Mouse (Mus musculus) myocyte (in vitro differentiated cells): ENCODE data around the gene Zfp362. TPM values are rescaled to one million over a fixed set of nuclear protein-coding genes. Genes with fewer than 3 reads are reported as not detected.
A peak's percentile ranks its signal among the peaks of the same experiment; 100 is the strongest.

Experiments
- H3K27me3 ChIP-seq: one replicate; pipeline ENCODE4 v1.6.1; 2011; ENCODE audit not compliant: control insufficient read depth, insufficient read depth, insufficient read length
- H3K36me3 ChIP-seq: one replicate; pipeline ENCODE4 v1.6.1; 2011; ENCODE audit not compliant: control insufficient read depth, insufficient read depth
- H3K4me2 ChIP-seq: one replicate; pipeline ENCODE4 v1.6.1; 2011; ENCODE audit warnings: low read depth, control low read depth
- H3K4me3 ChIP-seq: one replicate; pipeline ENCODE4 v1.5.1; 2011; ENCODE audit warnings: mild to moderate bottlenecking, control low read depth, moderate library complexity
- H3K79me2 ChIP-seq: one replicate; pipeline ENCODE4 v1.6.1; 2011; ENCODE audit not compliant: control insufficient read depth, insufficient read depth
- H3ac ChIP-seq: one replicate; pipeline ENCODE4 v1.6.1; 2011; ENCODE audit not compliant: control insufficient read depth, insufficient read length
- CEBPB ChIP-seq: IDR thresholded peaks from 2 replicates; pipeline ENCODE4 v1.6.1; 2011; ENCODE audit warnings: mild to moderate bottlenecking, moderate library complexity; ENCODE audit not compliant: poor library complexity, insufficient read depth, severe bottlenecking
- E2F4 ChIP-seq: IDR thresholded peaks from one replicate; pipeline ENCODE4 v1.6.1; 2011; ENCODE audit warnings: mild to moderate bottlenecking, control low read depth, moderate library complexity; ENCODE audit not compliant: insufficient read depth
- MAX ChIP-seq: IDR thresholded peaks from one replicate; pipeline ENCODE4 v1.6.1; 2011; ENCODE audit warnings: low read depth, mild to moderate bottlenecking, control low read depth
- MYOD1 ChIP-seq, 3 experiments: IDR thresholded peaks; one replicate each; pipeline ENCODE4 v1.6.1; 2011; ENCODE audit warnings: control low read depth in 2 of 3, low read depth in 2 of 3, mild to moderate bottlenecking in 2 of 3, moderate library complexity in 1 of 3; ENCODE audit not compliant: insufficient read length in 2 of 3, control insufficient read depth in 1 of 3
- MYOG ChIP-seq, 3 experiments: IDR thresholded peaks; one replicate each; pipeline ENCODE4 v1.6.1; 2011; ENCODE audit warnings: control low read depth in 2 of 3, low read depth in 2 of 3, mild to moderate bottlenecking in 2 of 3; ENCODE audit not compliant: insufficient read length in 2 of 3, control insufficient read depth in 1 of 3, insufficient read depth in 1 of 3
- POLR2A ChIP-seq: IDR thresholded peaks from one replicate; pipeline ENCODE4 v1.6.1; 2011; ENCODE audit warnings: low read depth, mild to moderate bottlenecking, control low read depth, moderate library complexity; ENCODE audit not compliant: insufficient read length
- POLR2AphosphoS2 ChIP-seq: IDR thresholded peaks from one replicate; pipeline ENCODE4 v1.6.1; 2011; ENCODE audit warnings: low read depth, control low read depth; ENCODE audit not compliant: insufficient read length
- REST ChIP-seq: IDR thresholded peaks from one replicate; pipeline ENCODE4 v1.6.1; 2011; ENCODE audit warnings: mild to moderate bottlenecking, control low read depth, moderate library complexity; ENCODE audit not compliant: insufficient read depth, insufficient read length
- SRF ChIP-seq: IDR thresholded peaks from one replicate; pipeline ENCODE4 v1.6.1; 2011; ENCODE audit warnings: low read depth; ENCODE audit not compliant: control insufficient read depth, insufficient read length
- TCF12 ChIP-seq: IDR thresholded peaks from one replicate; pipeline ENCODE4 v1.6.1; 2011; ENCODE audit warnings: mild to moderate bottlenecking, control low read depth; ENCODE audit not compliant: poor library complexity, insufficient read depth, severe bottlenecking
- TCF3 ChIP-seq: IDR thresholded peaks from one replicate; pipeline ENCODE4 v1.6.1; 2011; ENCODE audit warnings: low read depth, control low read depth; ENCODE audit not compliant: insufficient read length
- USF1 ChIP-seq: IDR thresholded peaks from one replicate; pipeline ENCODE4 v1.6.1; 2011; ENCODE audit warnings: low read depth, mild to moderate bottlenecking, control low read depth, moderate library complexity
- polyA plus RNA-seq: library from polyadenylated mRNA; unstranded; fragments of >200 nt; fragmentation: generic; extraction: Trizol; gene quantifications from one replicate; pipeline ENCODE4 v1.2.1, GENCODE M21; 2012; ENCODE audit warnings: missing spikeins

The Zfp362 gene
- polyA plus RNA-seq, 1 experiment = 12.0 TPM

GRCm38 (mm10) chr4:128759214-128759613 is 46.6 kb downstream of the Zfp362 start:
- no peak overlapping the region for H3ac ChIP-seq
- TF ChIP-seq POLR2A (no peak), REST (no peak), MYOG (IDR thresholded peaks at IDR 0.05; ENCODE audit: control insufficient read depth in 1 of 3, insufficient read depth in 1 of 3, insufficient read length in 2 of 3, low read depth in 2 of 3) (no peak), POLR2AphosphoS2 (no peak)
- H3K27me3 ChIP-seq = no peaks in the 10 kb centered on the region
- H3K79me2 ChIP-seq = no peaks in the 10 kb centered on the region
- H3K4me2 ChIP-seq = no peak overlapping the region
- no peak overlapping the region for H3K4me3 ChIP-seq
- H3K36me3 ChIP-seq = peaks cover 8% of the 10 kb centered on the region

- TF ChIP-seq POLR2AphosphoS2 = peak; percentile 64
- no peak for TF ChIP-seq POLR2A
- peak in 1 of 3 experiments; percentile 63 for TF ChIP-seq MYOG (IDR thresholded peaks at IDR 0.05; ENCODE audit: control insufficient read depth in 1 of 3, insufficient read depth in 1 of 3, insufficient read length in 2 of 3, low read depth in 2 of 3)
- no peak for TF ChIP-seq REST
- peak in 2 of 3 experiments; percentile 8 to 67 for TF ChIP-seq MYOD1 (IDR thresholded peaks at IDR 0.05; ENCODE audit: control insufficient read depth in 1 of 3, insufficient read length in 2 of 3, low read depth in 2 of 3)
- no peak for TF ChIP-seq MAX
- Histone ChIP-seq H3K4me3 (no peak overlapping the region), H3K27me3 (no peaks in the 10 kb centered on the region), H3K36me3 (peaks cover 15% of the 10 kb centered on the region), H3K4me2 (no peak overlapping the region), H3ac (no peak overlapping the region), H3K79me2 (no peaks in the 10 kb centered on the region)
These were observed 49.9 kb downstream of the Zfp362 start for GRCm38 (mm10) chr4:128755900-128756299.

GRCm38 (mm10) chr4:128755064-128755463 is 50.8 kb downstream of the Zfp362 start, which contains the start of gene A3galt2:
Gene A3galt2 (plus strand): TSS chr4:128755364.
- Histone ChIP-seq H3K27me3 (no peaks in the 10 kb centered on the region), H3K36me3 (peaks cover 18% of the 10 kb centered on the region), H3K4me3 (no peak within 1 kb of the TSS), H3K4me2 (no peak within 1 kb of the TSS), H3ac (no peak within 1 kb of the TSS), H3K79me2 (no peaks in the 10 kb centered on the region)
- no peak for TF ChIP-seq TCF3
- TF ChIP-seq CEBPB = no peak
- no peak for TF ChIP-seq MYOG (IDR thresholded peaks at IDR 0.05; ENCODE audit: control insufficient read depth in 1 of 3, insufficient read depth in 1 of 3, insufficient read length in 2 of 3, low read depth in 2 of 3)
- TF ChIP-seq POLR2A = no peak
- TF ChIP-seq MAX = no peak
- peak; percentile 32 for TF ChIP-seq POLR2AphosphoS2
- TF ChIP-seq TCF12 = no peak
- TF ChIP-seq MYOD1 (IDR thresholded peaks at IDR 0.05; ENCODE audit: control insufficient read depth in 1 of 3, insufficient read length in 2 of 3, low read depth in 2 of 3) = no peak

- no peak for TF ChIP-seq POLR2A
- Histone ChIP-seq H3K4me3 (no peak overlapping the region), H3ac (no peak overlapping the region), H3K27me3 (no peaks in the 10 kb centered on the region), H3K79me2 (no peaks in the 10 kb centered on the region), H3K4me2 (no peak overlapping the region), H3K36me3 (peaks cover 30% of the 10 kb centered on the region)
These were observed 52.3 kb downstream of the Zfp362 start for GRCm38 (mm10) chr4:128753571-128753970.

DNA sequence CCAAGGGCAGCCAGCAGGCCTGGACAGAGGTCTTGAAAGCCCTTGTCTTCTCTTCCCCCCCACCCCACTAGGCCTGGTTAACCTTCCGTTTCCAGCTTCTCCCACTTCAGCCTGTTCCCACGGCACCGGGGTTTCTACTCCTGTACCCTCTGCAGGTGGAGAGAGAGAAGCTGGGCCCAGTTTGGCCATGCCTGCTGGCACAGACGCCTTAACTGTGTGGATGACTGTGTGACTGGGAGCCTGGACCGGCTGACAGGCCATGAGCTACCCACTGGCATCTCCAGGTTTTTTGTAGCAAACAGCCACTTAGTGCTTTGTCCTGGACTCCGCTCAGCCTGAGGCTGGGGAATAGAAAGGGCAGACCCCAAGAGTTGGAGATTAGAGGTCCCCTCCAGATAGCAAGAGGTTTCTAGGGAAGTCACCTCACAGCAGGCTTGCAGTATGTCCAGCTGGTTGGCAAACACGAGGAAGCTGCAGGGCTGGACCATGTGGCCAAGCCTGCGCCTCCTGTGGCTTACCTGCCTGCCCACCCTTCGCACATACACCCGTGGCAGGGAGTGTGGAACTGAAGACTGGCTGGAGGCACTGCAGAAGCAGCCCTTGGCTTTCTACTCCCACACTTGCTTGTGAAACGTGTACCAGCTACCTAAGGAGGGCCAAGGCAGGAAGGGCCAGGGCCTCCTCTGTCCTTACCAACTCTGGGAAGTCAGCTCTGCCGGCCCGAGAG is 53.7 kb downstream of the Zfp362 start:
- Histone ChIP-seq H3K4me3 (no peak overlapping the region), H3K27me3 (no peaks in the 10 kb centered on the region), H3K36me3 (peaks cover 30% of the 10 kb centered on the region), H3K4me2 (no peak overlapping the region), H3ac (no peak overlapping the region), H3K79me2 (no peaks in the 10 kb centered on the region)
- TF ChIP-seq MYOD1 (IDR thresholded peaks at IDR 0.05; ENCODE audit: control insufficient read depth in 1 of 3, insufficient read length in 2 of 3, low read depth in 2 of 3) (no peak), MAX (no peak), POLR2A (no peak), SRF (no peak), MYOG (IDR thresholded peaks at IDR 0.05; ENCODE audit: control insufficient read depth in 1 of 3, insufficient read depth in 1 of 3, insufficient read length in 2 of 3, low read depth in 2 of 3) (no peak), REST (no peak), USF1 (no peak), POLR2AphosphoS2 (no peak), E2F4 (no peak)
